Mouse (Mus musculus): ENCODE results near the gene Szrd1. TPM values are rescaled to one million over a fixed set of nuclear protein-coding genes. Genes with fewer than 3 reads are reported as not detected.

The Szrd1 gene
- polyA plus RNA-seq, 1 experiment from 2014 or later = 13.2 TPM

- ATAC-seq (ENCODE audit: low read depth) = no peak
- Histone ChIP-seq H3K27ac (ENCODE audit: low read depth, low read length) (no peak overlapping the region), H3K4me3 (ENCODE audit: low read depth, low read length) (no peak overlapping the region), H3K9ac (replicated peaks; ENCODE audit: low read depth, low read length) (no peak overlapping the region), H3K4me2 (ENCODE audit: low read depth, low read length) (no peak overlapping the region), H3K4me1 (ENCODE audit: control insufficient read depth, insufficient read depth, low read length) (no peaks in the 10 kb centered on the region), H3K9me3 (ENCODE audit: control insufficient read depth, low read length) (no peaks in the 10 kb centered on the region), H3K27me3 (ENCODE audit: control insufficient read depth, insufficient read depth, low read length) (no peaks in the 10 kb centered on the region), H3K36me3 (ENCODE audit: control insufficient read depth, insufficient read depth, low read length) (peaks cover 39% of the 10 kb centered on the region)
- 81% methylated on average over 7 of the region's 7 CpGs for WGBS
These were observed 25.7 kb downstream of the Szrd1 start for GRCm38 (mm10) chr4:141113831-141114230.

- ATAC-seq (ENCODE audit: low read depth) = no peak
- H3K4me3 ChIP-seq (ENCODE audit: low read depth, low read length) = no peak overlapping the region
- no peaks in the 10 kb centered on the region for H3K4me1 ChIP-seq (ENCODE audit: control insufficient read depth, insufficient read depth, low read length)
- H3K4me2 ChIP-seq (ENCODE audit: low read depth, low read length) = no peak overlapping the region
- H3K27ac ChIP-seq (ENCODE audit: low read depth, low read length) = no peak overlapping the region
- H3K36me3 ChIP-seq (ENCODE audit: control insufficient read depth, insufficient read depth, low read length) = peaks cover 7% of the 10 kb centered on the region
- H3K27me3 ChIP-seq (ENCODE audit: control insufficient read depth, insufficient read depth, low read length) = no peaks in the 10 kb centered on the region
- 45% methylated on average over 10 of the region's 10 CpGs for WGBS
- no peak overlapping the region for H3K9ac ChIP-seq (replicated peaks; ENCODE audit: low read depth, low read length)
- H3K9me3 ChIP-seq (ENCODE audit: control insufficient read depth, low read length) = no peaks in the 10 kb centered on the region
These were observed 31.3 kb downstream of the Szrd1 start for GRCm38 (mm10) chr4:141108196-141108732.

GRCm38 (mm10) chr4:141106526-141107183 is 32.9 kb downstream of the Szrd1 start:
- no peak overlapping the region for H3K4me3 ChIP-seq (ENCODE audit: low read depth, low read length)
- no peak for ATAC-seq (ENCODE audit: low read depth)
- 82% methylated on average over 16 of the region's 16 CpGs for WGBS
- no peaks in the 10 kb centered on the region for H3K9me3 ChIP-seq (ENCODE audit: control insufficient read depth, low read length)
- H3K4me2 ChIP-seq (ENCODE audit: low read depth, low read length) = no peak overlapping the region
- no peaks in the 10 kb centered on the region for H3K27me3 ChIP-seq (ENCODE audit: control insufficient read depth, insufficient read depth, low read length)
- no peaks in the 10 kb centered on the region for H3K36me3 ChIP-seq (ENCODE audit: control insufficient read depth, insufficient read depth, low read length)
- no peak overlapping the region for H3K27ac ChIP-seq (ENCODE audit: low read depth, low read length)
- no peak overlapping the region for H3K9ac ChIP-seq (replicated peaks; ENCODE audit: low read depth, low read length)
- H3K4me1 ChIP-seq (ENCODE audit: control insufficient read depth, insufficient read depth, low read length) = no peaks in the 10 kb centered on the region

GRCm38 (mm10) chr4:141101855-141102254 is 37.7 kb downstream of the Szrd1 start:
- 74% methylated on average over 6 of the region's 6 CpGs for WGBS

GRCm38 (mm10) chr4:141101291-141101690 is 38.3 kb downstream of the Szrd1 start:
- no peaks in the 10 kb centered on the region for H3K4me1 ChIP-seq (ENCODE audit: control insufficient read depth, insufficient read depth, low read length)
- H3K9ac ChIP-seq (replicated peaks; ENCODE audit: low read depth, low read length) = no peak overlapping the region
- no peak overlapping the region for H3K4me3 ChIP-seq (ENCODE audit: low read depth, low read length)
- no peaks in the 10 kb centered on the region for H3K36me3 ChIP-seq (ENCODE audit: control insufficient read depth, insufficient read depth, low read length)
- H3K4me2 ChIP-seq (ENCODE audit: low read depth, low read length) = no peak overlapping the region
- no peaks in the 10 kb centered on the region for H3K9me3 ChIP-seq (ENCODE audit: control insufficient read depth, low read length)
- H3K27me3 ChIP-seq (ENCODE audit: control insufficient read depth, insufficient read depth, low read length) = no peaks in the 10 kb centered on the region
- no peak overlapping the region for H3K27ac ChIP-seq (ENCODE audit: low read depth, low read length)
- WGBS = 92% methylated on average over 9 of the region's 9 CpGs
- ATAC-seq (ENCODE audit: low read depth) = no peak

More at GRCm38 (mm10) chr4:141101855-141102254, 37.7 kb downstream of the Szrd1 start:
- Histone ChIP-seq H3K36me3 (ENCODE audit: control insufficient read depth, insufficient read depth, low read length) (no peaks in the 10 kb centered on the region), H3K9ac (replicated peaks; ENCODE audit: low read depth, low read length) (no peak overlapping the region), H3K27ac (ENCODE audit: low read depth, low read length) (no peak overlapping the region), H3K4me1 (ENCODE audit: control insufficient read depth, insufficient read depth, low read length) (no peaks in the 10 kb centered on the region), H3K27me3 (ENCODE audit: control insufficient read depth, insufficient read depth, low read length) (no peaks in the 10 kb centered on the region), H3K4me3 (ENCODE audit: low read depth, low read length) (no peak overlapping the region), H3K9me3 (ENCODE audit: control insufficient read depth, low read length) (no peaks in the 10 kb centered on the region), H3K4me2 (ENCODE audit: low read depth, low read length) (no peak overlapping the region)
- no peak for ATAC-seq (ENCODE audit: low read depth)

- H3K4me3 ChIP-seq (ENCODE audit: low read depth, low read length) = no peak overlapping the region
- WGBS = 75% methylated on average over 5 of the region's 5 CpGs
- H3K27ac ChIP-seq (ENCODE audit: low read depth, low read length) = no peak overlapping the region
- no peaks in the 10 kb centered on the region for H3K9me3 ChIP-seq (ENCODE audit: control insufficient read depth, low read length)
- no peak overlapping the region for H3K4me2 ChIP-seq (ENCODE audit: low read depth, low read length)
- no peak for ATAC-seq (ENCODE audit: low read depth)
- no peak overlapping the region for H3K9ac ChIP-seq (replicated peaks; ENCODE audit: low read depth, low read length)
- no peaks in the 10 kb centered on the region for H3K27me3 ChIP-seq (ENCODE audit: control insufficient read depth, insufficient read depth, low read length)
- no peaks in the 10 kb centered on the region for H3K4me1 ChIP-seq (ENCODE audit: control insufficient read depth, insufficient read depth, low read length)
- H3K36me3 ChIP-seq (ENCODE audit: control insufficient read depth, insufficient read depth, low read length) = no peaks in the 10 kb centered on the region
These were observed 39.6 kb downstream of the Szrd1 start for GRCm38 (mm10) chr4:141099956-141100355.

DNA sequence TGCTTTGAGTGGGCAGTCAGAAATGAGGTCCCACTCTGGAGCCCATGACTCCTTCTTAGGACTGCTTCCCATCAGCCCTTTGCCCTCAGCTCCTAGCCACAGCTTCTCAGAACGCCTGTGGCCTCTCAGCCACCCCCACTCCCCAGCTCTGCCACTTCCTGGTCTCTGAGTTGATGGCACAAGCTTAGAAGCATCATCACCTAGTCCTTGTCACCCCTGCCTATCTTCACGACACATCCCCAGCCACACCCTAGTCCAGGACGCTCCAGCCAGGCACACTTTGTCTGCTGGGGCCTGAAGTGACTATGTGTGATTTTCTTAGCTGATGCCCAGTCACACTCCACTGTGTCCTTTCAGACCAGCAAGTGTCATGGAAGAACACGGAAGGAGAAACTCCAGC is 40.6 kb downstream of the Szrd1 start:
- H3K27me3 ChIP-seq (ENCODE audit: control insufficient read depth, insufficient read depth, low read length) = no peaks in the 10 kb centered on the region
- no peak for ATAC-seq (ENCODE audit: low read depth)
- WGBS = 82% methylated on average over 4 of the region's 4 CpGs
- H3K4me1 ChIP-seq (ENCODE audit: control insufficient read depth, insufficient read depth, low read length) = no peaks in the 10 kb centered on the region
- no peak overlapping the region for H3K4me2 ChIP-seq (ENCODE audit: low read depth, low read length)
- no peaks in the 10 kb centered on the region for H3K9me3 ChIP-seq (ENCODE audit: control insufficient read depth, low read length)
- H3K27ac ChIP-seq (ENCODE audit: low read depth, low read length) = no peak overlapping the region
- H3K4me3 ChIP-seq (ENCODE audit: low read depth, low read length) = no peak overlapping the region
- no peak overlapping the region for H3K9ac ChIP-seq (replicated peaks; ENCODE audit: low read depth, low read length)
- H3K36me3 ChIP-seq (ENCODE audit: control insufficient read depth, insufficient read depth, low read length) = no peaks in the 10 kb centered on the region

- no peak for ATAC-seq (ENCODE audit: low read depth)
- Histone ChIP-seq H3K9ac (replicated peaks; ENCODE audit: low read depth, low read length) (no peak overlapping the region), H3K4me1 (ENCODE audit: control insufficient read depth, insufficient read depth, low read length) (no peaks in the 10 kb centered on the region), H3K36me3 (ENCODE audit: control insufficient read depth, insufficient read depth, low read length) (no peaks in the 10 kb centered on the region), H3K27me3 (ENCODE audit: control insufficient read depth, insufficient read depth, low read length) (no peaks in the 10 kb centered on the region), H3K4me2 (ENCODE audit: low read depth, low read length) (no peak overlapping the region), H3K9me3 (ENCODE audit: control insufficient read depth, low read length) (no peaks in the 10 kb centered on the region), H3K27ac (ENCODE audit: low read depth, low read length) (no peak overlapping the region), H3K4me3 (ENCODE audit: low read depth, low read length) (no peak overlapping the region)
- 15% methylated on average over 9 of the region's 9 CpGs for WGBS
These were observed 42.9 kb downstream of the Szrd1 start for GRCm38 (mm10) chr4:141096710-141097109.

DNA sequence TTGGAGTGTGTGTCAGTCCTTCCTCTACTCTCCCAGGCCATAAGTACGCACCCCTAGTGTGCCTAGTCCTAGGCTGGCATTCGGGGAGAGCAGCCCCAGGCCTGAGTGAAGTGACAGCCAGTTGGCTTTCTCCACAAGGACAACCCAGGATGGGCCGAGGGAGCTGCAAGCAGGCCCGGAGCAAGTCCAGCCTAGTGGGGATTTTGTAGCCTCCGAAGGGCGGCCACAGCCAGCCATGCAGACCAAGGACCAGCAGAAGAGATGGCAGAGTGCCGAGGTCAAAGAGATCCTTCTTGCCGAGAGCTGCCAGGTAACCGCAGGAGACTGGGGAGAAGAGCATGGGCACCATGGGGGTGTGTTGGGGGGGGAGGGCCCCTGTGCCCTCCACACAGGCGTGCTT is 44.6 kb downstream of the Szrd1 start:
- Histone ChIP-seq H3K27me3 (ENCODE audit: control insufficient read depth, insufficient read depth, low read length) (no peaks in the 10 kb centered on the region), H3K4me1 (ENCODE audit: control insufficient read depth, insufficient read depth, low read length) (no peaks in the 10 kb centered on the region), H3K27ac (ENCODE audit: low read depth, low read length) (no peak overlapping the region), H3K36me3 (ENCODE audit: control insufficient read depth, insufficient read depth, low read length) (no peaks in the 10 kb centered on the region), H3K9ac (replicated peaks; ENCODE audit: low read depth, low read length) (no peak overlapping the region), H3K4me2 (ENCODE audit: low read depth, low read length) (no peak overlapping the region), H3K9me3 (ENCODE audit: control insufficient read depth, low read length) (no peaks in the 10 kb centered on the region), H3K4me3 (ENCODE audit: low read depth, low read length) (no peak overlapping the region)
- WGBS = 75% methylated on average over 10 of the region's 10 CpGs
- ATAC-seq (ENCODE audit: low read depth) = no peak

Measured in neural tube, embryonic 14.5 days (tissue).